Mouse (Mus musculus) lung, adult 2 months (tissue): ENCODE measurements around the gene Tfap2d.

Source experiments
- CTCF ChIP-seq: fragments of 200-500 bp; IDR thresholded peaks from 2 replicates; pipeline ENCODE4 v1.5.1; 2011; ENCODE audit warnings: mild to moderate bottlenecking, low read length, control low read depth; ENCODE audit not compliant: insufficient read depth
- POLR2A ChIP-seq: fragments of 200-500 bp; IDR thresholded peaks from 2 replicates; pipeline ENCODE4 v1.6.1; 2011; ENCODE audit warnings: low read depth, mild to moderate bottlenecking, control low read depth, low read length, borderline replicate concordance; ENCODE audit errors: extremely low read depth

- TF ChIP-seq POLR2A (no peak), CTCF (no peak)
Observed at GRCm38 (mm10) chr1:19211033-19211405, 108.2 kb downstream of the Tfap2d start.
